Mouse (Mus musculus): ENCODE measurements at regions not wholly inside any gene's neighbourhood (a gene's known extent, or its start where the extent isn't known, plus 50 kb on each side); places are given as distances from the start of the nearest gene placed in this dataset.

- no peak for DNase-seq (ENCODE audit: low spot score)
These were observed 53.2 kb downstream of the Fam43a start for GRCm38 (mm10) chr16:30652692-30653091.

GRCm38 (mm10) chr16:30653806-30654205 is 54.3 kb downstream of the Fam43a start:
- DNase-seq (ENCODE audit: low spot score): no peak

- no peak for DNase-seq (ENCODE audit: low spot score)
These were observed 54.7 kb downstream of the Fam43a start for GRCm38 (mm10) chr16:30654226-30654625.

GRCm38 (mm10) chr16:30655798-30656221 is 56.3 kb downstream of the Fam43a start:
- no peak for DNase-seq (ENCODE audit: low spot score)

- no peak for DNase-seq (ENCODE audit: low spot score)
These were observed 57.4 kb downstream of the Fam43a start for GRCm38 (mm10) chr16:30656881-30657280.

- DNase-seq (ENCODE audit: low spot score): no peak
These were observed 59.4 kb downstream of the Fam43a start for GRCm38 (mm10) chr16:30658921-30659320.

GRCm38 (mm10) chr16:30661086-30661977 is 61.8 kb downstream of the Fam43a start:
- DNase-seq (ENCODE audit: low spot score): no peak

- no peak for DNase-seq (ENCODE audit: low spot score)
These were observed 63.5 kb downstream of the Fam43a start for GRCm38 (mm10) chr16:30663055-30663454.

- no peak for DNase-seq (ENCODE audit: low spot score)
These were observed 64.4 kb downstream of the Fam43a start for GRCm38 (mm10) chr16:30663971-30664370.

GRCm38 (mm10) chr16:30664433-30664832 is 64.9 kb downstream of the Fam43a start:
- DNase-seq (ENCODE audit: low spot score): no peak

GRCm38 (mm10) chr16:30665881-30666280 is 66.4 kb downstream of the Fam43a start:
- no peak for DNase-seq (ENCODE audit: low spot score)

- DNase-seq (ENCODE audit: low spot score): no peak
These were observed 70.4 kb downstream of the Fam43a start for GRCm38 (mm10) chr16:30669883-30670282.

- no peak for DNase-seq (ENCODE audit: low spot score)
These were observed 72.1 kb downstream of the Fam43a start for GRCm38 (mm10) chr16:30671584-30671983.

GRCm38 (mm10) chr16:30672776-30673550 is 73.4 kb downstream of the Fam43a start:
- DNase-seq (ENCODE audit: low spot score): no peak

- no peak for DNase-seq (ENCODE audit: low spot score)
These were observed 74.1 kb downstream of the Fam43a start for GRCm38 (mm10) chr16:30673662-30674061.

GRCm38 (mm10) chr16:30675829-30676228 is 76.3 kb downstream of the Fam43a start:
- DNase-seq (ENCODE audit: low spot score): no peak

- no peak for DNase-seq (ENCODE audit: low spot score)
These were observed 77.5 kb downstream of the Fam43a start for GRCm38 (mm10) chr16:30677016-30677415.

GRCm38 (mm10) chr16:30677896-30678707 is 78.6 kb downstream of the Fam43a start:
- peak; percentile 26 for DNase-seq (ENCODE audit: low spot score)

GRCm38 (mm10) chr16:30678708-30679492 is 79.4 kb downstream of the Fam43a start:
- DNase-seq (ENCODE audit: low spot score): no peak

GRCm38 (mm10) chr16:30679493-30679811 is 79.9 kb downstream of the Fam43a start:
- DNase-seq (ENCODE audit: low spot score): no peak

GRCm38 (mm10) chr16:30681421-30681820 is 81.9 kb downstream of the Fam43a start:
- DNase-seq (ENCODE audit: low spot score): no peak

GRCm38 (mm10) chr16:30683986-30684385 is 84.5 kb downstream of the Fam43a start:
- DNase-seq (ENCODE audit: low spot score): no peak

Measured in spleen, adult 12 weeks (tissue).